Mouse (Mus musculus) liver, postnatal 0 days (tissue): ENCODE results near the gene Cntd1.

Source experiments
- CTCF ChIP-seq: sonication (generic); IDR thresholded peaks from 2 replicates; pipeline ENCODE4 v1.5.1; 2016; ENCODE audit warnings: antibody characterized with exemption, low read depth
- EP300 ChIP-seq: IDR thresholded peaks from 2 replicates; pipeline ENCODE4 v1.6.1; 2016; ENCODE audit warnings: antibody characterized with exemption, low read depth, mild to moderate bottlenecking

GRCm38 (mm10) chr11:101311083-101311482, 32.3 kb downstream of the Cntd1 start:
- TF ChIP-seq CTCF (no peak), EP300 (no peak)
